Mouse (Mus musculus): ENCODE data around the gene Prss35.

- TF ChIP-seq POLR2A (IDR thresholded peaks at IDR 0.05; ENCODE audit: low read depth, low read length), result no peak
- TF ChIP-seq CTCF (conservative IDR thresholded peaks at IDR 0.05; ENCODE audit: insufficient read depth, insufficient read length, low read depth, low read length), result no peak
Measured at GRCm38 (mm10) chr9:86738801-86739200, 4.6 kb upstream of the Prss35 start.
